Mouse (Mus musculus) heart, postnatal 0 days (tissue): Measurements from ENCODE around the gene Arhgef12. TPM values are rescaled to one million over a fixed set of nuclear protein-coding genes. Genes with fewer than 3 reads are reported as not detected.

Source experiments
- ATAC-seq: fragments of 200-750 bp; cut with Nextera tagmentation; 2 replicates; pipeline ENCODE4 v1.8.0; 2017; ENCODE audit warnings: low read depth, moderate number of reproducible peaks, moderate library complexity; ENCODE audit not compliant: insufficient read depth
- DNase-seq: peaks from one replicate; pipeline ENCODE4 v3.0.0-alpha.2; 2016; ENCODE audit warnings: low spot score
- H3K27ac ChIP-seq: fragments of 300-500 bp; sonication (generic); 2 replicates; pipeline ENCODE4 v1.5.1; 2014; ENCODE audit warnings: low read depth, mild to moderate bottlenecking
- H3K27me3 ChIP-seq: fragments of 300-500 bp; sonication (generic); 2 replicates; pipeline ENCODE4 v1.6.1; 2014; ENCODE audit warnings: low read length, mixed read lengths; ENCODE audit not compliant: control insufficient read depth, insufficient read depth
- H3K36me3 ChIP-seq: fragments of 300-500 bp; sonication (generic); replicated peaks from 2 replicates; pipeline ENCODE4 v1.6.1; 2014; ENCODE audit warnings: low read length, mixed read lengths; ENCODE audit not compliant: control insufficient read depth, insufficient read depth
- H3K4me1 ChIP-seq: fragments of 300-500 bp; sonication (generic); 2 replicates; pipeline ENCODE4 v1.6.1; 2014; ENCODE audit warnings: antibody characterized with exemption; ENCODE audit not compliant: control insufficient read depth, insufficient read depth
- H3K4me2 ChIP-seq: fragments of 300-500 bp; sonication (generic); 2 replicates; pipeline ENCODE4 v1.6.1; 2014; ENCODE audit warnings: low read depth, mild to moderate bottlenecking, low read length, moderate library complexity
- H3K4me3 ChIP-seq: fragments of 300-500 bp; sonication (generic); 2 replicates; pipeline ENCODE4 v1.5.1; 2014; ENCODE audit warnings: low read depth, low read length
- H3K9ac ChIP-seq: fragments of 300-500 bp; sonication (generic); replicated peaks from 2 replicates; pipeline ENCODE4 v1.6.1; 2014; ENCODE audit warnings: low read depth, low read length, mixed read lengths
- H3K9me3 ChIP-seq: fragments of 300-500 bp; sonication (generic); replicated peaks from 2 replicates; pipeline ENCODE4 v1.6.1; 2016; ENCODE audit warnings: low read length; ENCODE audit not compliant: control insufficient read depth
- CTCF ChIP-seq: IDR thresholded peaks from 2 replicates; pipeline ENCODE4 v1.5.1; 2016; ENCODE audit warnings: antibody characterized with exemption, control low read depth, low read depth
- EP300 ChIP-seq: IDR thresholded peaks from 2 replicates; pipeline ENCODE4 v1.6.1; 2016; ENCODE audit warnings: antibody characterized with exemption, low read depth
- WGBS: fragments of 180-500 bp; shearing (Covaris S2); extraction: QIAGEN DNeasy Blood & Tissue Kit; methylation state at CpG from one replicate; pipeline ENCODE4 v1.1.7; 2014; 5-methylcytosine and 5-hydroxymethylcytosine counted together
- polyA plus RNA-seq: library from polyadenylated mRNA; unstranded; fragments of >200 nt; fragmentation: Nextera tagmentation; extraction: Ambion mirVana; gene quantifications from 2 replicates; pipeline ENCODE4 v1.2.1, GENCODE M21; 2015
- total RNA-seq: library from RNA; depleted of rRNA; stranded (reverse); fragments of >200 nt; gene quantifications from 2 replicates; pipeline ENCODE4 v1.2.3, GENCODE M21; 2014; ENCODE audit warnings: low replicate concordance

Arhgef12 gene
- total and polyA plus RNA-seq, 2 experiments from 2014 or later = 10.3 to 57.3 TPM

- Histone ChIP-seq H3K9ac (no peak overlapping the region), H3K9me3 (no peaks in the 10 kb centered on the region), H3K4me3 (no peak overlapping the region), H3K4me2 (no peak overlapping the region), H3K36me3 (no peaks in the 10 kb centered on the region), H3K4me1 (peaks cover 42% of the 10 kb centered on the region), H3K27ac (no peak overlapping the region), H3K27me3 (no peaks in the 10 kb centered on the region)
- TF ChIP-seq CTCF = no peak
- no peak for TF ChIP-seq EP300
- no peak for ATAC-seq
- WGBS = 53% methylated on average over 7 of the region's 7 CpGs
- no peak for DNase-seq
Observed at GRCm38 (mm10) chr9:43084496-43085362, 22.3 kb downstream of the Arhgef12 start.

- Histone ChIP-seq H3K4me1 (peaks cover 47% of the 10 kb centered on the region), H3K27me3 (no peaks in the 10 kb centered on the region), H3K4me3 (no peak overlapping the region), H3K36me3 (no peaks in the 10 kb centered on the region), H3K9me3 (no peaks in the 10 kb centered on the region), H3K9ac (no peak overlapping the region), H3K27ac (no peak overlapping the region), H3K4me2 (no peak overlapping the region)
- 57% methylated on average over 7 of the region's 7 CpGs for WGBS
- DNase-seq (no peak), ATAC-seq (no peak)
- TF ChIP-seq EP300 (no peak), CTCF (no peak)
Observed at GRCm38 (mm10) chr9:43083441-43084055, 23.5 kb downstream of the Arhgef12 start.

- Histone ChIP-seq H3K36me3 (no peaks in the 10 kb centered on the region), H3K4me3 (no peak overlapping the region), H3K9me3 (no peaks in the 10 kb centered on the region), H3K4me1 (peaks cover 33% of the 10 kb centered on the region), H3K27me3 (no peaks in the 10 kb centered on the region), H3K4me2 (no peak overlapping the region), H3K9ac (no peak overlapping the region), H3K27ac (no peak overlapping the region)
- DNase-seq (no peak), ATAC-seq (no peak)
- WGBS = 90% methylated on average over 3 of the region's 3 CpGs
- TF ChIP-seq EP300 = no peak
- TF ChIP-seq CTCF = no peak
Observed at GRCm38 (mm10) chr9:43078711-43079110, 28.3 kb downstream of the Arhgef12 start.

- no peak for DNase-seq
- no peaks in the 10 kb centered on the region for H3K27me3 ChIP-seq
- no peak for ATAC-seq
- TF ChIP-seq EP300 (no peak), CTCF (no peak)
- no peak overlapping the region for H3K9ac ChIP-seq
- 0 out of 2 replicates have a peak overlapping the region, but pooled peaks have one; percentile 34 for H3K27ac ChIP-seq
- 61% methylated on average over 7 of the region's 7 CpGs for WGBS
- H3K4me2 ChIP-seq = no peak overlapping the region
- H3K4me3 ChIP-seq = no peak overlapping the region
- no peaks in the 10 kb centered on the region for H3K9me3 ChIP-seq
- no peaks in the 10 kb centered on the region for H3K36me3 ChIP-seq
- peaks cover 30% of the 10 kb centered on the region for H3K4me1 ChIP-seq
Observed at GRCm38 (mm10) chr9:43076163-43076562, 30.9 kb downstream of the Arhgef12 start.

- Histone ChIP-seq H3K4me2 (no peak overlapping the region), H3K4me1 (peaks cover 17% of the 10 kb centered on the region), H3K4me3 (no peak overlapping the region), H3K9ac (no peak overlapping the region), H3K36me3 (no peaks in the 10 kb centered on the region), H3K27me3 (no peaks in the 10 kb centered on the region), H3K27ac (no peak overlapping the region), H3K9me3 (no peaks in the 10 kb centered on the region)
- ATAC-seq (no peak), DNase-seq (no peak)
- TF ChIP-seq CTCF = no peak
- TF ChIP-seq EP300 = no peak
- 100% methylated on average over 1 of the region's 1 CpGs for WGBS
Observed at GRCm38 (mm10) chr9:43074611-43075010, 32.4 kb downstream of the Arhgef12 start.
